Mouse (Mus musculus) Patski (cell line): ENCODE data around the gene Myo6. TPM values are rescaled to one million over a fixed set of nuclear protein-coding genes. Genes with fewer than 3 reads are reported as not detected.

Experiments
- ATAC-seq: fragments of 100-300 bp; one replicate; pipeline ENCODE4 v1.8.0; 2021
- CTCF ChIA-PET: fragments of 350-600 bp; sonication (Branson Sonifier 250); formaldehyde crosslinking; loops from one replicate; lab custom pipeline; 2022; ENCODE audit warnings: inconsistent platforms; lab: Charles Lee
- POLR2A ChIA-PET: fragments of 350-600 bp; sonication (Branson Sonifier 250); formaldehyde crosslinking; loops from one replicate; lab custom pipeline; 2022; ENCODE audit warnings: antibody characterized with exemption, inconsistent platforms; lab: Charles Lee
- DNase-seq: peaks from one replicate; pipeline ENCODE4 v3.0.0-alpha.2; 2011; ENCODE audit warnings: low read depth, low spot score
- H3K27me3 ChIP-seq: fragments of 371-371 bp; one replicate; pipeline ENCODE4 v1.5.1; 2021
- CTCF ChIP-seq: fragments of 100-300 bp; IDR thresholded peaks from one replicate; pipeline ENCODE4 v1.5.1; 2021
- in situ Hi-C: fragments of 300-500 bp; cut with MboI; formaldehyde crosslinking; loops from 3 replicates; pipeline ENCODE4 v1.11.1; 2018; ENCODE audit warnings: low pct_unique_long_range_greater_than_20kb, mixed read lengths
- polyA plus RNA-seq: library from polyadenylated mRNA; unstranded; gene quantifications from one replicate; pipeline ENCODE4 v1.2.3, GENCODE M21; 2021

Myo6 gene
- polyA plus RNA-seq, 1 experiment from 2014 or later, result 108 TPM

GRCm38 (mm10) chr9:80262367-80263026 is 97.7 kb downstream of the Myo6 start:
- ChIA-PET POLR2A (interaction anchor here (0.6 kb wide), 1 partner anchor 53 kb away, joined by 4 read pairs; no protein-coding TSS in a partner anchor), CTCF (interaction anchor here (1.4 kb wide), 1 partner anchor 40 kb away, joined by 3 read pairs; no protein-coding TSS in a partner anchor)
- ATAC-seq (no peak), DNase-seq (no peak)
- no peaks in the 10 kb centered on the region for H3K27me3 ChIP-seq
- no peak for TF ChIP-seq CTCF
- in situ Hi-C loops, result no loop called here

DNA sequence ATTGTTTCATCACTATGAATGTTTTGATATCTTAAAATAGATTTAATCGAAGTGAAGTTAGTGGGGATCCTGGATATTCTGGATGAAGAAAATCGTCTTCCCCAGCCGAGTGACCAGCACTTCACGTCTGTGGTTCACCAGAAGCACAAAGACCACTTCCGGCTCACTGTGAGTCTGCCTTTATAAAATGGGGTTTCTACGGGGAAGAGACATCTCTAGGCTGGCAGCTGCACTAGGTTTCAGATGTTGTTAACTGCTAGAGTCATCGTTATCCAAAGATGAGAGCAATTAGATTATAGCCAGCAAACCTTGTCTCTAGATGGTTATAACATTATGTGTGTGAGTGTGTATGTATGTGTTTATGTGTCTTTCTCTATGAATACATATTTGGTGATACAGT is 101.3 kb downstream of the Myo6 start:
- in situ Hi-C loops, result no loop called here
- no peaks in the 10 kb centered on the region for H3K27me3 ChIP-seq
- no peak for DNase-seq
- TF ChIP-seq CTCF, result no peak
- ChIA-PET CTCF (no interaction called here), POLR2A (no interaction called here)
- no peak for ATAC-seq

DNA sequence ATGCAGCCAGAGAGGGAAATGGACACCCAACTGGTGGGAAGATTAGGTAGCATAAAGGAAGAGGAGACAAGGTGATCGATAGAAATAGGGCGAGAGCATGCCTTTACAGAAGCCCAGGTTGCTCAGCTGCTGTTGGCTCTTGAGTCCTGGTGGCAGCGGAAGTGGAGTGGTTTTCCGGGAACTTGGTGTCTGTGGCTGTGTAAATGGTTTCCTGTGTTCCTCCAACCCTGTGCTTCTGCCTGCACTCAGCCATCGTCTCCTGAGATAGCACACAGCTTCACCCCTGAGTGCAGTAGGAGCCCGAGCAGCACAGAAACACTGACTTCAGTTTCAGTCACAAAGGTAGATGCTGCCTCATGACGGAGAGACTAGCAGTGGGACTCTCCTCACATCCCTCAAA is 101.7 kb downstream of the Myo6 start:
- in situ Hi-C loops, result no loop called here
- ATAC-seq (no peak), DNase-seq (no peak)
- POLR2A ChIA-PET, result no interaction called here
- CTCF ChIA-PET, result no interaction called here
- TF ChIP-seq CTCF, result no peak
- no peaks in the 10 kb centered on the region for H3K27me3 ChIP-seq

DNA sequence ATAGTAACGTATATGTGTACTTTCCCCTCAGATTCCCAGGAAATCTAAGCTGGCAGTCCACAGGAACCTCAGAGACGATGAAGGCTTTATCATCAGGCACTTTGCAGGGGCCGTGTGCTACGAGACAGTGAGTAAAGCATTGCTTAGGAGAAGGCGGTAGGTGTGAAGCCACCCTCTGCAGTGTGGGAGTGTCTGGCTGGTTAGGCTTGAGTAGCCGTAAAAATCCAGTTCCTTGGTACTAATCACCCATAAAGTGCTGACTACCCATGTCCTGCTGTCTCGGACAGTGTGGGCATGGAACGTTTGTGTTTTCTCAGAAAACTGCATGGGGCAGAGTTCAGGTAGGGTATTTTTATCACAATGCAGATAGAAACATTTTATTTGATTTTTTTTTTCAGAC is 104.8 kb downstream of the Myo6 start:
- CTCF ChIA-PET, result no interaction called here
- in situ Hi-C loops, result no loop called here
- DNase-seq, result no peak
- POLR2A ChIA-PET, result no interaction called here
- no peak for TF ChIP-seq CTCF
- H3K27me3 ChIP-seq, result no peaks in the 10 kb centered on the region
- peak; percentile 62 for ATAC-seq

- no peak for DNase-seq
- in situ Hi-C loops, result no loop called here
- ATAC-seq, result no peak
- no peaks in the 10 kb centered on the region for H3K27me3 ChIP-seq
- no peak for TF ChIP-seq CTCF
- ChIA-PET POLR2A (no interaction called here), CTCF (interaction anchor here (1.2 to 1.6 kb wide), 3 partner anchors 9 to 20 kb away, joined by 3 to 5 read pairs (median 3); no protein-coding TSS in a partner anchor)
These were observed 108.1 kb downstream of the Myo6 start for GRCm38 (mm10) chr9:80272951-80273350.

DNA sequence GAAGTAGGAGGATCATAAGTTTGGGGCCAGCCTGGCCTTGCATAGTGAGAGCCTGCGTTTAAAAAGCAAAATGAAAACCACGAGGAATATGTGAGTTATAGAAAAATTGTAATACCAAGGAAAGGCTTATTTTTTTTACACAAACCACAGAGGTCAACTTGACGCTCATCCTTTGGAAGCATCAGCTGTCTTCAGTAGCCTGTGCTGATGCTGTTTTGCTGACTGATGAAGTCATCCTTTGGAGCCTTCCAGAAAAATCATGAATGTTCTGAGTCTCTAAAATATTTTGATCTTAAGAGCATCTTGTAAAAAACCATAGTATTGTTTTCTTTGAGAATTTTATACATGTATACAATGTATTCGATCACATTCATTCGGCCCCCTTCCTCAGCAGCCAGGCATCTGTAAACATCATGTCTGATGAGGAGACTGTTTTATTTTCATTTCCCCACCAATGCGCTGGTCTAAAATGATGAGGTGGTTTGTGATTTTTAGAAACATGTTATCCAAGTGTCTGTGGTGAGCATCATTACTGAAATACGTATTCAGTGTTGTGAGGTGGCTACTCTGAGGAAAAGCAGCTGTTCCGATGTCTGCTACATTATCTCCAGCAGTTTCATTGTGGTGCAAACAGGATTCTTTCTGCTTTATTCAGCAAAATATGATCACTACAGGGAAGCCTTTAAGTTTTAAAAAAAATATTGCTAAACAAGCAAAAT is 110.4 kb downstream of the Myo6 start:
- no peaks in the 10 kb centered on the region for H3K27me3 ChIP-seq
- ChIA-PET POLR2A (no interaction called here), CTCF (interaction anchor here (0.9 kb wide), 1 partner anchor 14 kb away, joined by 3 read pairs; no protein-coding TSS in a partner anchor)
- ATAC-seq (no peak), DNase-seq (no peak)
- no peak for TF ChIP-seq CTCF
- in situ Hi-C loops, result no loop called here

GRCm38 (mm10) chr9:80275772-80276134 is 110.9 kb downstream of the Myo6 start:
- no peaks in the 10 kb centered on the region for H3K27me3 ChIP-seq
- DNase-seq (no peak), ATAC-seq (no peak)
- TF ChIP-seq CTCF, result no peak
- CTCF ChIA-PET, result interaction anchor here (0.9 kb wide), 1 partner anchor 13 kb away, joined by 3 read pairs; no protein-coding TSS in a partner anchor
- POLR2A ChIA-PET, result no interaction called here
- in situ Hi-C loops, result no loop called here

DNA sequence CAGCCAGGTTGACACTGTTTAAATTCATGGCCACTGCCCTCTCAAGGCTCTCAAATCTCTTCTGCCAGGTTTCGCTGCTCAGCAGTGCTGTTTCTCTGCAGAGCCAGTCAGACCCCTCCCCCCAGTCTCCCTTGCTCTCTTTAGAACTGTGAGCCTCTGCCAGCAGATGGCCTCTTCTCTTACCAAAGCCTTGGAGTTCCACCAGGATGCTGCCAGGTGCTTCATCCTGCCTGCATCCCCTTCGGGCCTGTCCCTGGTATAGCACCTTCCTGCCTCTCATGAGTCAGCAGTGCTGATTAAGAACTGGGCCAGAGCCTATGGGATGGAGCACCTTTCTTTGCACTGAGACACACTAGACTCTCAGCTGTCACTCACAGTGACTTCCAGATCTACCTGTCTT is 112.3 kb downstream of the Myo6 start:
- in situ Hi-C loops, result no loop called here
- CTCF ChIA-PET, result interaction anchor here (1.1 to 1.3 kb wide), 2 partner anchors 17 to 23 kb away, joined by 3 read pairs; no protein-coding TSS in a partner anchor
- ATAC-seq (no peak), DNase-seq (no peak)
- no peak for TF ChIP-seq CTCF
- H3K27me3 ChIP-seq, result no peaks in the 10 kb centered on the region
- POLR2A ChIA-PET, result interaction anchor here (0.6 to 0.9 kb wide), 2 partner anchors 10 to 209 kb away, joined by 3 to 4 read pairs; no protein-coding TSS in a partner anchor

- POLR2A ChIA-PET, result no interaction called here
- no peak for TF ChIP-seq CTCF
- CTCF ChIA-PET, result interaction anchor here (1.3 kb wide), 1 partner anchor 23 kb away, joined by 3 read pairs; no protein-coding TSS in a partner anchor
- H3K27me3 ChIP-seq, result no peaks in the 10 kb centered on the region
- DNase-seq, result no peak
- no peak for ATAC-seq
- in situ Hi-C loops, result no loop called here
These were observed 112.9 kb downstream of the Myo6 start for GRCm38 (mm10) chr9:80277770-80278169.

GRCm38 (mm10) chr9:80280724-80281123 is 115.9 kb downstream of the Myo6 start:
- H3K27me3 ChIP-seq, result no peaks in the 10 kb centered on the region
- no peak for ATAC-seq
- CTCF ChIA-PET, result no interaction called here
- in situ Hi-C loops, result no loop called here
- DNase-seq, result no peak
- POLR2A ChIA-PET, result no interaction called here
- TF ChIP-seq CTCF, result no peak

DNA sequence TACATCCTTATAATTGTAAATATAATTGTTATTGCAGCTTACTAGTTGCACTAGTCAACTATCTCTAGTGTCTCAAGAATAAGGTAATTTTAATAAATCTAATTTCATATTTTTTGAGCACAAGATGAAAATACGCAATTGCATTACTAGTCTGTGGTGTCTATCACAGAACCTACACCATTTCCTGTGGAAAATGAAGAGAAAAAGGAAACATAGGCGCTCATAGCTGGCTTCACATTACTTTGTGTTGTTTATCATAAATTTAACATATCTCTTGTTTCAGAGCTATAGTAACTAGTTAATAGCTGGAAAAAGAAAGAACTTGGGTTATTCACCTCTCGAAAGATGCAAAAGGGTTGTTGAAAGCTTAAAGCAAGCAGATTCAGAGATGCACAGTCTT is 117.6 kb downstream of the Myo6 start:
- no peak for ATAC-seq
- TF ChIP-seq CTCF, result no peak

More for the DNA sequence above, 117.6 kb downstream of the Myo6 start:
- ChIA-PET POLR2A (no interaction called here), CTCF (interaction anchor here (0.9 kb wide), 1 partner anchor 10 kb away, joined by 3 read pairs; no protein-coding TSS in a partner anchor)
- in situ Hi-C loops, result no loop called here
- DNase-seq, result no peak
- no peaks in the 10 kb centered on the region for H3K27me3 ChIP-seq
